Mouse (Mus musculus) spleen, postnatal 10 days (tissue): ENCODE measurements around the gene Smurf2.

Experiments
- DNase-seq, 2 experiments: peaks; one replicate each; pipeline ENCODE4 v3.0.0; 2021 to 2022; ENCODE audit warnings: low spot score in 2 of 2

Gene Smurf2

DNA sequence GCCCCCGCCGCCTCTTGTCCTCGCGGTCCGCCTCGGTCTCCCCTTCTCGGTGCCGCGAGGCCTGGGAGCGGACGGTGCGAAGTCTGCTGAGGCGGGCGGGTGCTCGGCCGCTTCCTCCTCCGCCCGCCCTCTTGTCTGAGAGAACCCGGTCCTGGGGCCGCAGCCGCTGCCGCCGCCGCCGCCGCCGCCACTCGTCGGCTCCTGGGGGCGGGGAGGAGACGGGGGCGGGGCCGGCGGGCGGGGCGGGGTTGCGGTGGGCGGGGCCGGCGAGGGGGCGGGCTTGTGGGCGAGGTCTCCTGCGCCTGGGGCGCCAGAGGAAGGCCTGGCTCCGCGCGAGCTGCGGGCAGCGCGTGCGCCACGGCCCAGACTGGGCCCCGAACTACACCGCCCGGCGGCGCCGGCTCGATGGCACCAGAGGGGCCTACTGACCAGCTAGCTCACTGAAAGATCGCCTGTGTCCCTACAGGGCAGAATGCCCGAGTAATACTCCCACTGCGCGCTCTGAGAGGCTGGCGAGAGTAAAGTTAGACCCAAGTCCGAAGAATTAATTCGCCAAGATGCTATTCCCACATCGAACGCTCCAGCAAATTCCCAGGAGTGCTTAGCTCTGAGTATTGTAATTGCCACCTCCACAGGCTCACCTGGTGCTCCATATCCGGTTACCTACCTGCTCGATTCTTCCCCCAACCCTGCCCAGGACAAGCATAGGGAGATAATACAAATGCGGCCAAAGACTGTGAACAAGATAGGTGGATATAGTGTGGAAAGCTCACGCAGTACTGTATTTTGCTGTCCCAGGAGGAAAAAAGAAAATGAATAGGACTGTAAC is at the start of gene Smurf2:
Smurf2 (minus strand) TSS at position 165 of the 829 bp plus-strand sequence.
- DNase-seq, result peak in 1 of 2 experiments; percentile 89

- DNase-seq, result no peak
Measured at GRCm38 (mm10) chr11:106969798-106970197, 49.3 kb upstream of the Smurf2 start.

- no peak for DNase-seq
Measured at GRCm38 (mm10) chr11:106967630-106968029, 47.1 kb upstream of the Smurf2 start.

- no peak for DNase-seq
Measured at GRCm38 (mm10) chr11:106965881-106966280, 45.4 kb upstream of the Smurf2 start.

DNA sequence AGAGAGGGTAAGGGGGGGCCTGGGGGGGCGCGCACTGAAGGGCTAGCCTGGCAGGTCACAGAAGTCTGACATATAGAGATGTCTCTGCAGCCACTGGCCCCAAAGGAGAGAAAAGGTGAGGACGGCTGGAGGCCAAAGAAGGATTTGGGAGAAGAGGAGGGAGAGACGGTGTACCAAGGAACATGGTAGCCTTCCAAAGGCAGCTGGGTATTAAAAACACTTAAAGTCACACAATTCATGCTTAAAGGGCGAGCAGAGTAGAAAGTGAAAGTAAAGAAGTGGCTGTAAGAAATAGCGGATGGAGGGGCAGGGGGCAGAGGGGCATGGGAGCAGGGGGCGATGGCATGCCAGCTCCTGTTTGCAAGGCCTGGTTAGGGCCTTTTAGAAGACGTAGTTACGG is 41.8 kb upstream of the Smurf2 start:
- no peak for DNase-seq

DNA sequence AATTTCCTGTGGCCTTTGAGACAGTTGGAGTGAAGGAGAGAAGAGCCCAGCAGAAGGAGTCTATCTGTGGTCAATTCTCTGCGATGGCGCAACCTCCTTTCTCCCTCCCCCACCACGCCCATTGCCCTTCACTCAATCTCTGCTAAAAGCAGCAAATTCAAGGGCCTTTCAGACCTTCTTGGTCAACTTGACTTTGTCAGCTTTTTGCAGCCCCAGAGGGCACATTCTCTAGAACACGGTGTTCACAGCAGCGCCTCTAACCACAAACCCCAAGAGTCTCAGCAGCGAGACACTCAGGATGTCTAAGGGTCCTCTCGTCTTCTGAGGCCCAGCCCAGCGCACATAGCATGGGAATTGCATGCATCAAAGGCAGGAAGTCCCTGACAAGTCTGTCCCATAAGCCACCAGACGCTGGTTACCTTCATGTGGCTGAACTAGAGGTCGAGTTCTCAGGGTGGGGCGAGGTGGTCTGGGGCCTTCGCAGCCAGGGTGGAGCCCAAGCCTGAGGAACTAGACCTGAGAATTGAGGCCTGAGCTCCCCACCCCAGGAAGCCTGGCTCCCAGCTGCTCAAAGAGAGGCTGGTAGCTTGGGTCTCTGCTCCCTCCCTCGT is 41.1 kb upstream of the Smurf2 start:
- DNase-seq, result peak; percentile 24 to 48

DNA sequence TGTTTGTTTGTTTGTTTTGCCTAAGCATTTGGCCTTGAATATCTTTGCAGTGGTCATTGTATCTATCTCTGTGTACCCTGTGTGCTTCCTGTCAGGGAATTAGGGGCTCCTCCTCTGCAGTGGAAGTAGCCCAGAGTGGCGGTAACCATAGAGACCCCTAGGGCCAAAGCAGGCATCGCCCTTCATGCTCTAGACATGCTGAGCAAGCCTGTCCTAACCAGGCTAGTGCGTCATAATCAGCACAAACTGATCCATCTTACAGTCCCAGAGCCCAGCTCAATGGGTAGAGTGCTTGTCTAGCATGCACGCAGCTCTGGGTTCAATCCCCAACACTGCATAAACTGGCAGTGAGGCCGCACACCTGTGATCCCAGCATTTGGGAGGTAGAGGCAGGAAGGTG is 38.6 kb upstream of the Smurf2 start:
- DNase-seq, result no peak

DNA sequence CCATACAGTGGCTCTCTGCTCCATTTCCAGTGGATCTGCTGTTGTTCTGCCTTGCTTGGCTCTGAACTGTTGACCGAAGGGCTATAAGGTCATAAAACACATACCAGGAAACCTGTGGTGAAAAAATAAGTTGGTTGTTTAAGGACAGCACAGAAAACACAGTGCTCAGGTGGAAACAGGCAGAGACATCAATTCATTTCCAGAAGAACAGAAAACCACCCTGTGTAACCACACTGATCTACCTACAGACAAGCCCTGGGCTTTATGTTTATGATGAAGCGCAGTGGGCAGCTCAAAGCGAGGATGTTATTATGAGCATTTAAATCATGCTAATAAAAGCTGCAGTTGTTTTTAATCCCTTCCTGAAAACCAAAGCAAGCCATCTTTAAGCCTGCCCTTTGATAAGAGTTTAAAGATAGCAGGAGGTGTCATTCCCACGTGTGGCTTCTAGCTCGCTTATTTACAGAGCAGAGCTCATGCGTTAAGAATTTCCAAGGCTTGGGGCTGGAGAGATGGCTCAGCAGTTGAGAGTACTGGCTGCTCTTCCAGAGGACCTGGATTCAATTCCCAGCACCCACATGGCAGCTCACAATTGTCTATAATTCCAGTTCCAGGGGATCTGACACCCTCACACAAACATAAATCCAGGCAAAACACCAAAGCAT is 38.0 kb upstream of the Smurf2 start:
- DNase-seq, result no peak

DNA sequence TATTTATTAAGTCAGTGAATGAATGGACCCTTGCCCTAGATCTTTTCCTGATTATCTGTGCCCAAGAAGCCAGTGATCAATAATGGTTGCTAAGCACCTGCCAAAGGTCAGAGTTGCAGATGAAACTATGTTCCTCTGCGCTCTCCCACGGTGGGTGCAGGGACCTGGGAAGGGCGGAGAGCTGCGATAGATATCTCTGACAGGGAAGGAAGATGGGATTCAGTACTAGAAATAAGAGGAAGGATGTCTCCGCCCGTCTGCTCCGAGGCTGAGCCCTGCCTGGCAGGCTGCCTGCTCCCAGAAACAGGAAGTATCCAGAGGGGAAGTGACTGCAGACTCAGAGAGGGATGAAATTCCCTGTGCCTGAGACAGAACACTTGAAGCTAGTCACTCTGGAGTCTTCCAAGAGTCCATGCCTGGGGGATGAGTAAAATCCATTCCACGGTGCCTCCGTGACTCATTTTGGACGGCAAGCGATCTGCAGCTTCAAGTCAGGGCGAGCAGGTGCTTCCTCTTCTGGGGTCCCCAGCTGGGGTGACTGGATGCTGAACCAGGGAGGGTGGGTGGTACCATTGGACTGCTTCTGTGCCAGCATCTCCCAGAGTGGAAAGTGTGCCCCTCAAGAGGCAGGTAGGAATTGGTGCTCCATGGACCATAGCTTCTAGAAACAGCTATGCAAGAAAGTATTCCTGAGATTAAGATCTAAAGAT is 36.9 kb upstream of the Smurf2 start:
- peak in 1 of 2 experiments; percentile 40 for DNase-seq

DNA sequence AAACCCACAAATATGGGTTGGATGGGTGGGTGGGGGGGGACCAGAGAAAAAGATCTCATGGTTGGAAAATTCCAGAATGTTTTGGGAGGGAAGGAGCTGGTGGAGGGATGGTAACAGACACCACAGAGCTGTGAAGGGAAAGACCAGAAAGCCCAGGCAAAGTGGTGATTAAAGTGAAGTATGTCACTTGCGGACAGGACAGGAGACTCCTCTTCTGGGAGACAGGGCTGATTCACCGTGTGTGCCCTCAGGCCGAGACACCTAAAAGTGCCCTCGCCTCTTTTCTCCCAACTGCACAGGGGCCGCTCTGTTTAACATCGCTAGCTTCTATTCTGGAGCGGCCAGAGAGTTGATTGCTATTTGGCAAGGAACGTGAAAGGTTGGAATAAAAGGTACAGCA is 34.1 kb upstream of the Smurf2 start:
- no peak for DNase-seq

GRCm38 (mm10) chr11:106954116-106954515 is 33.6 kb upstream of the Smurf2 start:
- no peak for DNase-seq

GRCm38 (mm10) chr11:106937306-106937705 is 16.8 kb upstream of the Smurf2 start:
- DNase-seq, result no peak

DNA sequence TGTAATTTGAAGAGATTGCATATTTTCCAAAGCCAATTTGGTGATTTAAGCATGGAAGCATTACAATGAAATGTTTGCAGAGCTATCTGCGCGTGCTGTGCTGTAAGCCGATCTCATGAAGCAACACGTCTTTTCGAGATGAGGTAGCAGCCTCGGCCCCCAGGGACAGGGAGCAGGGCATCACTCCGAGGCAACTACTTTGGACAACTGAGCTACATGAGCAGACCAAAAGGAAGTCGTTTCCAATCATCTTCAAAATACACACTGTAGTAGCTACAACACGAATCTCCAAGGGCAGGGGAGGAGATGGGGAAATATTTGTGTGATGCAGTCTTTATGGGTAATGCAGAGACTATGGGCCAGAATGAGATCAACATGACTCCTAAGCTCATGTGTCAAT is 9.9 kb upstream of the Smurf2 start:
- DNase-seq, result no peak

DNA sequence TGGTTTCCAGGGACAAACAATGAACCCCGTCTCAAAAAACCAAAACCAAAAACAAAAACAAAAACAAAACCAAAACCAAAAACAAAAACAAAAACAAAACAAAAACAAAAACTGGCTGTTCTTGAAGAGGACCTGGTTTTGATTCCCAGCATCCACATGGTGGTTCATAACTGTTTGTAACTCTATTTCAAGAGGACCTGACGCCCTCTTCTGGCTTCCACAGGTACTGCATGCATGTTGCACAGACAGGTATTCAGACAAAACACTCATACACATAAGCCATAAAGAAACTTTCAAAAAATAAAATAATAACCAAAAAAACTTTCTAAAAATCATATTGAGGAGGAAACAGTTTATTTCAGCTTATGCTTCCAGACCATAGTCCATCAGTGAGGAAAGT is 8.4 kb upstream of the Smurf2 start:
- peak in 1 of 2 experiments; percentile 29 for DNase-seq

GRCm38 (mm10) chr11:106927950-106928349 is 7.4 kb upstream of the Smurf2 start:
- DNase-seq, result no peak

GRCm38 (mm10) chr11:106927226-106927625 is 6.7 kb upstream of the Smurf2 start:
- no peak for DNase-seq

GRCm38 (mm10) chr11:106926732-106927131 is 6.2 kb upstream of the Smurf2 start:
- DNase-seq, result no peak

- peak; percentile 70 to 81 for DNase-seq
Measured at GRCm38 (mm10) chr11:106919612-106920550, 634 bp downstream of the Smurf2 start.

DNA sequence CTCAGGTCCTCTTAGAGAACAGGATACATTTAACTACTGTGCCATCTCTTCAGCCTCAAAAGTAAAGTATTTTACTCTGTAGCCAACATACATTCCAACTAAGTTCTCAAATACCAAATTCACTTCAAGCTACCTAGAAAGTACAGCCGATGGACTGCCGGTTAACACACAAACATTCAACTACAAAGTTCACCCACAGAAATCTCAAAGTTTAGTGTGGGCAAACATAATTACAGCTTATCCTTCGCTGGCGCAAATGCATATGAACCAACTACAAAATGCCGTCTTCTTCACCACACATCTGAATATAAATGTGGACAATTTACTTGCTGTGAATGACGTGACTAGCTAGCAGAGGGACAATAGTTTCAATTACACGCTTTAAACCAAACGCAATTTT is 1.6 kb downstream of the Smurf2 start:
- DNase-seq, result no peak

- DNase-seq, result no peak
Measured at GRCm38 (mm10) chr11:106911257-106911656, 9.3 kb downstream of the Smurf2 start.

DNA sequence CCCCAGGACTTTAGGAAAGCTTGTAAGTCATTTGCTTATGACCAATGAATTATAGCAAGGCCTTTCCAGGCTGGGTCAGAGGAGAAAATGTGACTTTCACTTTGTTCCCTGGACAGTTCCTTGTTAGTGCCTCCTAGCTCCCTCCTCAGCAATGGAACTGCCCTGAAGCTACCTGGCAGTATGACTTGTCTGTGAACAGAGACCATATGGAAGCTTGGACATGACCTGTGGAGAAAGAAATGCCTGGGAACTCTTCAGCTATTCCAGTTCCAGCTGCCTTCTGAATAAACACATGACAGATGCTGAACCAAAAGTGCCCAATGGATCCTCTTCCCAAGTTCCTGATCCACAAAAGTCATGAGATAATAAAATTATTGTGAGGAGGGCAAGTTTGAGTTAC is 12.5 kb downstream of the Smurf2 start:
- DNase-seq, result no peak
